Mouse (Mus musculus) CH12.LX (cell line): Measurements from ENCODE around the gene Fry.

Experiments
- MEF2A ChIP-seq: IDR thresholded peaks from 2 replicates; pipeline ENCODE4 v1.6.1; 2014; ENCODE audit warnings: low read depth, mild to moderate bottlenecking, inconsistent platforms, low read length, improper control_type of control experiment, borderline replicate concordance
- POLR2A ChIP-seq: IDR thresholded peaks from 2 replicates; pipeline ENCODE4 v1.6.1; 2011; ENCODE audit warnings: low read depth, mild to moderate bottlenecking, improper control_type of control experiment, low read length

GRCm38 (mm10) chr5:150336451-150336850, 218.0 kb downstream of the Fry start:
- no peak for TF ChIP-seq POLR2A
- no peak for TF ChIP-seq MEF2A
